Mouse (Mus musculus) myocyte (in vitro differentiated cells): ENCODE measurements at regions not wholly inside any gene's neighbourhood (a gene's known extent, or its start where the extent isn't known, plus 50 kb on each side); places are given as distances from the start of the nearest gene placed in this dataset.

ENCODE experiments used
- H3K27me3 ChIP-seq: one replicate; pipeline ENCODE4 v1.6.1; 2011; ENCODE audit not compliant: control insufficient read depth, insufficient read depth, insufficient read length
- H3K36me3 ChIP-seq: one replicate; pipeline ENCODE4 v1.6.1; 2011; ENCODE audit not compliant: control insufficient read depth, insufficient read depth
- H3K4me2 ChIP-seq: one replicate; pipeline ENCODE4 v1.6.1; 2011; ENCODE audit warnings: low read depth, control low read depth
- H3K4me3 ChIP-seq: one replicate; pipeline ENCODE4 v1.5.1; 2011; ENCODE audit warnings: mild to moderate bottlenecking, control low read depth, moderate library complexity
- H3K79me2 ChIP-seq: one replicate; pipeline ENCODE4 v1.6.1; 2011; ENCODE audit not compliant: control insufficient read depth, insufficient read depth
- H3ac ChIP-seq: one replicate; pipeline ENCODE4 v1.6.1; 2011; ENCODE audit not compliant: control insufficient read depth, insufficient read length
- CEBPB ChIP-seq: IDR thresholded peaks from 2 replicates; pipeline ENCODE4 v1.6.1; 2011; ENCODE audit warnings: mild to moderate bottlenecking, moderate library complexity; ENCODE audit not compliant: poor library complexity, insufficient read depth, severe bottlenecking
- E2F4 ChIP-seq: IDR thresholded peaks from one replicate; pipeline ENCODE4 v1.6.1; 2011; ENCODE audit warnings: mild to moderate bottlenecking, control low read depth, moderate library complexity; ENCODE audit not compliant: insufficient read depth
- MAX ChIP-seq: IDR thresholded peaks from one replicate; pipeline ENCODE4 v1.6.1; 2011; ENCODE audit warnings: low read depth, mild to moderate bottlenecking, control low read depth
- MYOD1 ChIP-seq, 3 experiments: IDR thresholded peaks; one replicate each; pipeline ENCODE4 v1.6.1; 2011; ENCODE audit warnings: control low read depth in 2 of 3, low read depth in 2 of 3, mild to moderate bottlenecking in 2 of 3, moderate library complexity in 1 of 3; ENCODE audit not compliant: insufficient read length in 2 of 3, control insufficient read depth in 1 of 3
- MYOG ChIP-seq, 3 experiments: IDR thresholded peaks; one replicate each; pipeline ENCODE4 v1.6.1; 2011; ENCODE audit warnings: control low read depth in 2 of 3, low read depth in 2 of 3, mild to moderate bottlenecking in 2 of 3; ENCODE audit not compliant: insufficient read length in 2 of 3, control insufficient read depth in 1 of 3, insufficient read depth in 1 of 3
- POLR2A ChIP-seq: IDR thresholded peaks from one replicate; pipeline ENCODE4 v1.6.1; 2011; ENCODE audit warnings: low read depth, mild to moderate bottlenecking, control low read depth, moderate library complexity; ENCODE audit not compliant: insufficient read length
- POLR2AphosphoS2 ChIP-seq: IDR thresholded peaks from one replicate; pipeline ENCODE4 v1.6.1; 2011; ENCODE audit warnings: low read depth, control low read depth; ENCODE audit not compliant: insufficient read length
- REST ChIP-seq: IDR thresholded peaks from one replicate; pipeline ENCODE4 v1.6.1; 2011; ENCODE audit warnings: mild to moderate bottlenecking, control low read depth, moderate library complexity; ENCODE audit not compliant: insufficient read depth, insufficient read length
- SRF ChIP-seq: IDR thresholded peaks from one replicate; pipeline ENCODE4 v1.6.1; 2011; ENCODE audit warnings: low read depth; ENCODE audit not compliant: control insufficient read depth, insufficient read length
- TCF12 ChIP-seq: IDR thresholded peaks from one replicate; pipeline ENCODE4 v1.6.1; 2011; ENCODE audit warnings: mild to moderate bottlenecking, control low read depth; ENCODE audit not compliant: poor library complexity, insufficient read depth, severe bottlenecking
- TCF3 ChIP-seq: IDR thresholded peaks from one replicate; pipeline ENCODE4 v1.6.1; 2011; ENCODE audit warnings: low read depth, control low read depth; ENCODE audit not compliant: insufficient read length
- USF1 ChIP-seq: IDR thresholded peaks from one replicate; pipeline ENCODE4 v1.6.1; 2011; ENCODE audit warnings: low read depth, mild to moderate bottlenecking, control low read depth, moderate library complexity

- no peak overlapping the region for H3K4me3 ChIP-seq
- no peak overlapping the region for H3K4me2 ChIP-seq
- no peaks in the 10 kb centered on the region for H3K79me2 ChIP-seq
- no peaks in the 10 kb centered on the region for H3K36me3 ChIP-seq
- no peaks in the 10 kb centered on the region for H3K27me3 ChIP-seq
- no peak overlapping the region for H3ac ChIP-seq
- TF ChIP-seq E2F4 (no peak), POLR2AphosphoS2 (no peak), POLR2A (no peak), TCF3 (no peak), SRF (no peak), TCF12 (no peak), MAX (no peak), CEBPB (no peak), REST (no peak), MYOD1 (IDR thresholded peaks at IDR 0.05; ENCODE audit: control insufficient read depth in 1 of 3, insufficient read length in 2 of 3, low read depth in 2 of 3) (no peak), USF1 (no peak), MYOG (IDR thresholded peaks at IDR 0.05; ENCODE audit: control insufficient read depth in 1 of 3, insufficient read depth in 1 of 3, insufficient read length in 2 of 3, low read depth in 2 of 3) (no peak)
Measured at GRCm38 (mm10) chr1:185967227-185967626, 149.9 kb downstream of the Lyplal1 start.

- H3K79me2 ChIP-seq = no peaks in the 10 kb centered on the region
- no peak overlapping the region for H3ac ChIP-seq
- no peaks in the 10 kb centered on the region for H3K36me3 ChIP-seq
- no peaks in the 10 kb centered on the region for H3K27me3 ChIP-seq
- TF ChIP-seq REST = no peak
- no peak for TF ChIP-seq TCF12
- TF ChIP-seq CEBPB = no peak
- TF ChIP-seq POLR2A = no peak
- no peak for TF ChIP-seq SRF
- TF ChIP-seq MAX = no peak
- TF ChIP-seq MYOG (IDR thresholded peaks at IDR 0.05; ENCODE audit: control insufficient read depth in 1 of 3, insufficient read depth in 1 of 3, insufficient read length in 2 of 3, low read depth in 2 of 3) = no peak
- no peak for TF ChIP-seq TCF3
- no peak for TF ChIP-seq USF1
- TF ChIP-seq MYOD1 (IDR thresholded peaks at IDR 0.05; ENCODE audit: control insufficient read depth in 1 of 3, insufficient read length in 2 of 3, low read depth in 2 of 3) = no peak
- TF ChIP-seq POLR2AphosphoS2 = no peak
- no peak for TF ChIP-seq E2F4
- no peak overlapping the region for H3K4me2 ChIP-seq
- no peak overlapping the region for H3K4me3 ChIP-seq
Measured at GRCm38 (mm10) chr1:185967816-185968215, 149.3 kb downstream of the Lyplal1 start.

GRCm38 (mm10) chr1:185968642-185969041 lies 148.5 kb downstream of the Lyplal1 start:
- no peak overlapping the region for H3ac ChIP-seq
- H3K4me3 ChIP-seq = no peak overlapping the region
- TF ChIP-seq REST (no peak), SRF (no peak), POLR2AphosphoS2 (no peak), MYOG (IDR thresholded peaks at IDR 0.05; ENCODE audit: control insufficient read depth in 1 of 3, insufficient read depth in 1 of 3, insufficient read length in 2 of 3, low read depth in 2 of 3) (no peak), E2F4 (no peak), CEBPB (no peak), TCF12 (no peak), MYOD1 (IDR thresholded peaks at IDR 0.05; ENCODE audit: control insufficient read depth in 1 of 3, insufficient read length in 2 of 3, low read depth in 2 of 3) (no peak), TCF3 (no peak), POLR2A (no peak), USF1 (no peak), MAX (no peak)
- no peaks in the 10 kb centered on the region for H3K27me3 ChIP-seq
- H3K79me2 ChIP-seq = no peaks in the 10 kb centered on the region
- no peak overlapping the region for H3K4me2 ChIP-seq
- H3K36me3 ChIP-seq = no peaks in the 10 kb centered on the region

- Histone ChIP-seq H3ac (no peak overlapping the region), H3K4me2 (no peak overlapping the region), H3K79me2 (no peaks in the 10 kb centered on the region), H3K27me3 (no peaks in the 10 kb centered on the region), H3K36me3 (no peaks in the 10 kb centered on the region), H3K4me3 (no peak overlapping the region)
- TF ChIP-seq REST = no peak
- TF ChIP-seq TCF12 = no peak
- no peak for TF ChIP-seq MYOD1 (IDR thresholded peaks at IDR 0.05; ENCODE audit: control insufficient read depth in 1 of 3, insufficient read length in 2 of 3, low read depth in 2 of 3)
- no peak for TF ChIP-seq SRF
- no peak for TF ChIP-seq TCF3
- no peak for TF ChIP-seq MAX
- TF ChIP-seq MYOG (IDR thresholded peaks at IDR 0.05; ENCODE audit: control insufficient read depth in 1 of 3, insufficient read depth in 1 of 3, insufficient read length in 2 of 3, low read depth in 2 of 3) = no peak
- TF ChIP-seq USF1 = no peak
- TF ChIP-seq CEBPB = no peak
- TF ChIP-seq POLR2AphosphoS2 = no peak
- TF ChIP-seq E2F4 = no peak
- no peak for TF ChIP-seq POLR2A
Measured at GRCm38 (mm10) chr1:185969231-185969630, 147.9 kb downstream of the Lyplal1 start.

- Histone ChIP-seq H3K4me3 (no peak overlapping the region), H3K27me3 (no peaks in the 10 kb centered on the region), H3K4me2 (no peak overlapping the region), H3K36me3 (no peaks in the 10 kb centered on the region), H3K79me2 (no peaks in the 10 kb centered on the region), H3ac (no peak overlapping the region)
- TF ChIP-seq USF1 = no peak
- no peak for TF ChIP-seq POLR2AphosphoS2
- no peak for TF ChIP-seq TCF3
- TF ChIP-seq REST = no peak
- no peak for TF ChIP-seq CEBPB
- no peak for TF ChIP-seq E2F4
Measured at GRCm38 (mm10) chr1:185977075-185977474, 140.0 kb downstream of the Lyplal1 start.
